Mouse (Mus musculus): ENCODE results near the gene Plekha6. TPM values are rescaled to one million over a fixed set of nuclear protein-coding genes. Genes with fewer than 3 reads are reported as not detected.

Gene Plekha6
- total RNA-seq, 2 experiments from 2014 or later, result 57.2 to 59.3 TPM

GRCm38 (mm10) chr1:133177480-133178172, 13.6 kb downstream of the Plekha6 start:
- intact Hi-C loops (cut with DNase I), result loop anchor here (2.0 to 10.0 kb wide), 3 partner anchors 129 to 427 kb away; partner anchors contain the start of gene Ren1
- peak in 1 of 2 experiments; percentile 66 for DNase-seq (ENCODE audit: extremely low spot score in 1 of 2, low spot score in 2 of 2)

- intact Hi-C loops (cut with DNase I), result loop anchor here (2.0 to 10.0 kb wide), 2 partner anchors 172 to 426 kb away; partner anchors contain the start of gene Ren1
- DNase-seq (ENCODE audit: extremely low spot score in 1 of 2, low spot score in 2 of 2), result peak; percentile 48 to 55
Observed at GRCm38 (mm10) chr1:133178732-133179440, 14.9 kb downstream of the Plekha6 start.

- intact Hi-C loops (cut with DNase I), result loop anchor here (10.0 kb wide), 1 partner anchor 83 kb away; no protein-coding TSS in a partner anchor
- DNase-seq (ENCODE audit: extremely low spot score in 1 of 2, low spot score in 2 of 2), result peak; percentile 85 to 86
Observed at GRCm38 (mm10) chr1:133181072-133182015, 17.3 kb downstream of the Plekha6 start.

- intact Hi-C loops (cut with DNase I), result loop anchor here (10.0 kb wide), 1 partner anchor 83 kb away; no protein-coding TSS in a partner anchor
- peak; percentile 53 to 78 for DNase-seq (ENCODE audit: extremely low spot score in 1 of 2, low spot score in 2 of 2)
Observed at GRCm38 (mm10) chr1:133182016-133182705, 18.2 kb downstream of the Plekha6 start.

GRCm38 (mm10) chr1:133182706-133183095, 18.7 kb downstream of the Plekha6 start:
- DNase-seq (ENCODE audit: extremely low spot score in 1 of 2, low spot score in 2 of 2), result no peak
- intact Hi-C loops (cut with DNase I), result loop anchor here (10.0 kb wide), 1 partner anchor 82 kb away; no protein-coding TSS in a partner anchor

GRCm38 (mm10) chr1:133183141-133183925, 19.3 kb downstream of the Plekha6 start:
- intact Hi-C loops (cut with DNase I), result loop anchor here (10.0 kb wide), 1 partner anchor 81 kb away; no protein-coding TSS in a partner anchor

GRCm38 (mm10) chr1:133187948-133188680, 24.1 kb downstream of the Plekha6 start:
- intact Hi-C loops (cut with DNase I), result loop anchor here (10.0 kb wide), 1 partner anchor 77 kb away; no protein-coding TSS in a partner anchor
- DNase-seq (ENCODE audit: extremely low spot score in 1 of 2, low spot score in 2 of 2), result peak; percentile 54 to 83

More at GRCm38 (mm10) chr1:133183141-133183925, 19.3 kb downstream of the Plekha6 start:
- no peak for DNase-seq (ENCODE audit: extremely low spot score in 1 of 2, low spot score in 2 of 2)

GRCm38 (mm10) chr1:133188719-133189118, 24.7 kb downstream of the Plekha6 start:
- no peak for DNase-seq (ENCODE audit: extremely low spot score in 1 of 2, low spot score in 2 of 2)
- intact Hi-C loops (cut with DNase I), result loop anchor here (10.0 kb wide), 1 partner anchor 76 kb away; no protein-coding TSS in a partner anchor

- intact Hi-C loops (cut with DNase I), result loop anchor here (10.0 kb wide), 1 partner anchor 75 kb away; no protein-coding TSS in a partner anchor
Observed at GRCm38 (mm10) chr1:133189471-133189870, 25.5 kb downstream of the Plekha6 start.

GRCm38 (mm10) chr1:133190550-133190949, 26.5 kb downstream of the Plekha6 start:
- intact Hi-C loops (cut with DNase I), result no loop called here
- no peak for DNase-seq (ENCODE audit: extremely low spot score in 1 of 2, low spot score in 2 of 2)

More at GRCm38 (mm10) chr1:133189471-133189870, 25.5 kb downstream of the Plekha6 start:
- DNase-seq (ENCODE audit: extremely low spot score in 1 of 2, low spot score in 2 of 2), result no peak

- DNase-seq (ENCODE audit: extremely low spot score in 1 of 2, low spot score in 2 of 2), result no peak
- intact Hi-C loops (cut with DNase I), result no loop called here
Observed at GRCm38 (mm10) chr1:133196181-133196580, 32.2 kb downstream of the Plekha6 start.

- no peak for DNase-seq (ENCODE audit: extremely low spot score in 1 of 2, low spot score in 2 of 2)
- intact Hi-C loops (cut with DNase I), result no loop called here
Observed at GRCm38 (mm10) chr1:133197266-133197665, 33.3 kb downstream of the Plekha6 start.

- no peak for DNase-seq (ENCODE audit: extremely low spot score in 1 of 2, low spot score in 2 of 2)
- intact Hi-C loops (cut with DNase I), result no loop called here
Observed at GRCm38 (mm10) chr1:133199706-133200105, 35.7 kb downstream of the Plekha6 start.

- no peak for DNase-seq (ENCODE audit: extremely low spot score in 1 of 2, low spot score in 2 of 2)
- intact Hi-C loops (cut with DNase I), result no loop called here
Observed at GRCm38 (mm10) chr1:133201499-133201898, 37.5 kb downstream of the Plekha6 start.

- no peak for DNase-seq (ENCODE audit: extremely low spot score in 1 of 2, low spot score in 2 of 2)
- intact Hi-C loops (cut with DNase I), result no loop called here
Observed at GRCm38 (mm10) chr1:133203701-133204100, 39.7 kb downstream of the Plekha6 start.

- intact Hi-C loops (cut with DNase I), result no loop called here
Observed at GRCm38 (mm10) chr1:133204341-133204849, 40.4 kb downstream of the Plekha6 start.

More at GRCm38 (mm10) chr1:133204341-133204849, 40.4 kb downstream of the Plekha6 start:
- DNase-seq (ENCODE audit: extremely low spot score in 1 of 2, low spot score in 2 of 2), result no peak

All from left cerebral cortex, postnatal 10 days (tissue).